Mouse (Mus musculus) embryonic facial prominence, embryonic 11.5 days (tissue): ENCODE results near the gene Chrna1. TPM values are rescaled to one million over a fixed set of nuclear protein-coding genes. Genes with fewer than 3 reads are reported as not detected.
A peak's percentile ranks its signal among the peaks of the same experiment; 100 is the strongest.

Experiments
- ATAC-seq: fragments of 200-750 bp; cut with Nextera tagmentation; replicated peaks from 2 replicates; pipeline ENCODE4 v1.8.0; 2017; ENCODE audit warnings: low read depth; ENCODE audit not compliant: insufficient number of reproducible peaks, low FRiP score, low TSS enrichment
- DNase-seq: peaks from one replicate; pipeline ENCODE4 v3.0.0-alpha.2; 2015; ENCODE audit warnings: low spot score
- H3K27ac ChIP-seq: fragments of 300-500 bp; sonication (generic); replicated peaks from 2 replicates; pipeline ENCODE4 v1.5.1; 2014; ENCODE audit warnings: mild to moderate bottlenecking, low read depth, low read length, control low read depth
- H3K27me3 ChIP-seq: fragments of 300-500 bp; sonication (generic); 2 replicates; pipeline ENCODE4 v1.6.1; 2014; ENCODE audit warnings: mild to moderate bottlenecking, low read length, moderate library complexity, mixed read lengths; ENCODE audit not compliant: control insufficient read depth, insufficient read depth
- H3K36me3 ChIP-seq: fragments of 300-500 bp; sonication (generic); replicated peaks from 2 replicates; pipeline ENCODE4 v1.6.1; 2014; ENCODE audit warnings: low read depth, mild to moderate bottlenecking, low read length, moderate library complexity, mixed read lengths; ENCODE audit not compliant: control insufficient read depth, insufficient read depth
- H3K4me1 ChIP-seq: fragments of 300-500 bp; sonication (generic); 2 replicates; pipeline ENCODE4 v1.6.1; 2014; ENCODE audit warnings: low read length, mixed read lengths; ENCODE audit not compliant: control insufficient read depth, insufficient read depth
- H3K4me2 ChIP-seq: fragments of 300-500 bp; sonication (generic); 2 replicates; pipeline ENCODE4 v1.6.1; 2014; ENCODE audit warnings: low read depth, mild to moderate bottlenecking, control low read depth, low read length, moderate library complexity
- H3K4me3 ChIP-seq: fragments of 300-500 bp; sonication (generic); 2 replicates; pipeline ENCODE4 v1.5.1; 2014; ENCODE audit warnings: low read depth, low read length, control low read depth
- H3K9ac ChIP-seq: fragments of 300-500 bp; sonication (generic); replicated peaks from 2 replicates; pipeline ENCODE4 v1.6.1; 2014; ENCODE audit warnings: mild to moderate bottlenecking, control low read depth, low read length
- H3K9me3 ChIP-seq: fragments of 300-500 bp; sonication (generic); replicated peaks from 2 replicates; pipeline ENCODE4 v1.6.1; 2016; ENCODE audit warnings: mild to moderate bottlenecking, low read length, inconsistent platforms, mixed read lengths; ENCODE audit not compliant: control insufficient read depth
- WGBS: fragments of 180-500 bp; shearing (Covaris S2); extraction: QIAGEN DNeasy Blood & Tissue Kit; methylation state at CpG from one replicate; pipeline ENCODE4 v1.1.7; 2014; 5-methylcytosine and 5-hydroxymethylcytosine counted together
- polyA plus RNA-seq: library from polyadenylated mRNA; unstranded; fragments of >200 nt; fragmentation: Nextera tagmentation; extraction: Ambion mirVana; gene quantifications from 2 replicates; pipeline ENCODE4 v1.2.1, GENCODE M21; 2014

Chrna1 gene
- polyA plus RNA-seq, 1 experiment from 2014 or later = 1.2 TPM

- WGBS = 63% methylated on average over 2 of the region's 2 CpGs
Observed at GRCm38 (mm10) chr2:73548542-73548941, 31.6 kb downstream of the Chrna1 start.

GRCm38 (mm10) chr2:73547256-73547655 lies 32.9 kb downstream of the Chrna1 start:
- ATAC-seq (no peak), DNase-seq (no peak)
- Histone ChIP-seq H3K27ac (no peak overlapping the region), H3K27me3 (no peaks in the 10 kb centered on the region), H3K9me3 (no peaks in the 10 kb centered on the region), H3K9ac (no peak overlapping the region), H3K4me2 (no peak overlapping the region), H3K4me3 (no peak overlapping the region), H3K4me1 (no peaks in the 10 kb centered on the region; the same call in 1 of the 2 replicates), H3K36me3 (no peaks in the 10 kb centered on the region)
- 91% methylated on average over 4 of the region's 4 CpGs for WGBS

More at GRCm38 (mm10) chr2:73548542-73548941, 31.6 kb downstream of the Chrna1 start:
- H3K4me2 ChIP-seq = no peak overlapping the region
- no peak overlapping the region for H3K4me3 ChIP-seq
- H3K27me3 ChIP-seq = no peaks in the 10 kb centered on the region
- no peak for ATAC-seq
- H3K4me1 ChIP-seq = no peaks in the 10 kb centered on the region; the same call in 1 of the 2 replicates
- H3K27ac ChIP-seq = no peak overlapping the region
- H3K9me3 ChIP-seq = no peaks in the 10 kb centered on the region
- H3K36me3 ChIP-seq = no peaks in the 10 kb centered on the region
- no peak for DNase-seq
- H3K9ac ChIP-seq = no peak overlapping the region

GRCm38 (mm10) chr2:73545556-73545955 lies 34.6 kb downstream of the Chrna1 start:
- Histone ChIP-seq H3K4me3 (no peak overlapping the region), H3K9me3 (no peaks in the 10 kb centered on the region), H3K9ac (no peak overlapping the region), H3K27me3 (no peaks in the 10 kb centered on the region), H3K4me1 (no peaks in the 10 kb centered on the region; the same call in 1 of the 2 replicates), H3K36me3 (no peaks in the 10 kb centered on the region), H3K4me2 (no peak overlapping the region), H3K27ac (no peak overlapping the region)
- peak; percentile 63 for ATAC-seq
- peak; percentile 84 for DNase-seq
- 53% methylated on average over 2 of the region's 2 CpGs for WGBS

- Histone ChIP-seq H3K4me2 (peak overlapping the region; percentile 10; the same call in 1 of the 2 replicates), H3K4me3 (no peak overlapping the region), H3K27ac (no peak overlapping the region), H3K36me3 (no peaks in the 10 kb centered on the region), H3K9ac (no peak overlapping the region), H3K9me3 (no peaks in the 10 kb centered on the region), H3K4me1 (no peaks in the 10 kb centered on the region; the same call in none of the 2 replicates), H3K27me3 (no peaks in the 10 kb centered on the region)
- no peak for ATAC-seq
- 27% methylated on average over 16 of the region's 16 CpGs for WGBS
- DNase-seq = no peak
Observed at GRCm38 (mm10) chr2:73540450-73541162, 39.5 kb downstream of the Chrna1 start.

GRCm38 (mm10) chr2:73539697-73540096 lies 40.4 kb downstream of the Chrna1 start:
- no peak overlapping the region for H3K9ac ChIP-seq
- 28% methylated on average over 1 of the region's 1 CpGs for WGBS

GRCm38 (mm10) chr2:73539141-73539540 lies 41.0 kb downstream of the Chrna1 start:
- no peaks in the 10 kb centered on the region; the same call in 1 of the 2 replicates for H3K4me1 ChIP-seq
- H3K27ac ChIP-seq = no peak overlapping the region
- ATAC-seq (no peak), DNase-seq (no peak)
- no peak overlapping the region for H3K4me2 ChIP-seq
- no peak overlapping the region for H3K9ac ChIP-seq
- H3K27me3 ChIP-seq = no peaks in the 10 kb centered on the region
- no peaks in the 10 kb centered on the region for H3K36me3 ChIP-seq
- no peaks in the 10 kb centered on the region for H3K9me3 ChIP-seq
- H3K4me3 ChIP-seq = no peak overlapping the region
- WGBS = 79% methylated on average over 3 of the region's 3 CpGs

More at GRCm38 (mm10) chr2:73539697-73540096, 40.4 kb downstream of the Chrna1 start:
- no peak for ATAC-seq
- H3K4me3 ChIP-seq = no peak overlapping the region
- no peak overlapping the region for H3K4me2 ChIP-seq
- no peaks in the 10 kb centered on the region for H3K9me3 ChIP-seq
- no peak overlapping the region for H3K27ac ChIP-seq
- no peaks in the 10 kb centered on the region; the same call in 1 of the 2 replicates for H3K4me1 ChIP-seq
- no peaks in the 10 kb centered on the region for H3K27me3 ChIP-seq
- H3K36me3 ChIP-seq = no peaks in the 10 kb centered on the region
- DNase-seq = no peak

- H3K4me1 ChIP-seq = no peaks in the 10 kb centered on the region; the same call in 1 of the 2 replicates
- WGBS = 74% methylated on average over 13 of the region's 13 CpGs
- H3K4me3 ChIP-seq = no peak overlapping the region
- no peaks in the 10 kb centered on the region for H3K9me3 ChIP-seq
- DNase-seq (no peak), ATAC-seq (no peak)
- H3K27me3 ChIP-seq = no peaks in the 10 kb centered on the region
- no peak overlapping the region for H3K4me2 ChIP-seq
- no peaks in the 10 kb centered on the region for H3K36me3 ChIP-seq
- no peak overlapping the region for H3K9ac ChIP-seq
- no peak overlapping the region for H3K27ac ChIP-seq
Observed at GRCm38 (mm10) chr2:73538590-73538989, 41.5 kb downstream of the Chrna1 start.

- 79% methylated on average over 15 of the region's 15 CpGs for WGBS
- no peaks in the 10 kb centered on the region for H3K9me3 ChIP-seq
Observed at GRCm38 (mm10) chr2:73536091-73536783, 43.9 kb downstream of the Chrna1 start.

More at GRCm38 (mm10) chr2:73536091-73536783, 43.9 kb downstream of the Chrna1 start:
- no peaks in the 10 kb centered on the region for H3K36me3 ChIP-seq
- ATAC-seq (no peak), DNase-seq (no peak)
- H3K4me1 ChIP-seq = no peaks in the 10 kb centered on the region; the same call in 1 of the 2 replicates
- no peak overlapping the region for H3K9ac ChIP-seq
- no peak overlapping the region for H3K4me2 ChIP-seq
- H3K4me3 ChIP-seq = no peak overlapping the region
- H3K27me3 ChIP-seq = no peaks in the 10 kb centered on the region
- no peak overlapping the region for H3K27ac ChIP-seq
